Mouse (Mus musculus): Measurements from ENCODE around the gene Klhl32. TPM values are rescaled to one million over a fixed set of nuclear protein-coding genes. Genes with fewer than 3 reads are reported as not detected.

The Klhl32 gene
- polyA plus RNA-seq, 1 experiment from 2014 or later = 2.9 TPM

GRCm38 (mm10) chr4:24752517-24753208 lies 98.3 kb downstream of the Klhl32 start:
- Histone ChIP-seq H3K27ac (ENCODE audit: low read depth, low read length) (no peak overlapping the region), H3K9ac (ENCODE audit: low read depth, low read length) (no peak overlapping the region), H3K36me3 (ENCODE audit: control insufficient read depth, insufficient read depth, low read length) (no peaks in the 10 kb centered on the region), H3K4me2 (no peak overlapping the region), H3K4me3 (ENCODE audit: low read depth, low read length) (no peak overlapping the region), H3K9me3 (replicated peaks; ENCODE audit: control insufficient read depth, low read length) (no peaks in the 10 kb centered on the region), H3K27me3 (ENCODE audit: control insufficient read depth, insufficient read depth, low read length) (no peaks in the 10 kb centered on the region), H3K4me1 (ENCODE audit: control insufficient read depth, insufficient read depth, low read length) (no peaks in the 10 kb centered on the region)
- ATAC-seq (replicated peaks; ENCODE audit: insufficient number of reproducible peaks, low FRiP score, low TSS enrichment) = no peak
- 77% methylated on average over 8 of the region's 8 CpGs for WGBS (ENCODE audit: insufficient replicate concordance)

- no peaks in the 10 kb centered on the region for H3K27me3 ChIP-seq (ENCODE audit: control insufficient read depth, insufficient read depth, low read length)
- no peak overlapping the region for H3K4me3 ChIP-seq (ENCODE audit: low read depth, low read length)
- no peaks in the 10 kb centered on the region for H3K36me3 ChIP-seq (ENCODE audit: control insufficient read depth, insufficient read depth, low read length)
- 78% methylated on average over 6 of the region's 6 CpGs for WGBS (ENCODE audit: insufficient replicate concordance)
- no peak overlapping the region for H3K4me2 ChIP-seq
- no peaks in the 10 kb centered on the region for H3K4me1 ChIP-seq (ENCODE audit: control insufficient read depth, insufficient read depth, low read length)
- ATAC-seq (replicated peaks; ENCODE audit: insufficient number of reproducible peaks, low FRiP score, low TSS enrichment) = no peak
- H3K9ac ChIP-seq (ENCODE audit: low read depth, low read length) = no peak overlapping the region
- H3K9me3 ChIP-seq (replicated peaks; ENCODE audit: control insufficient read depth, low read length) = no peaks in the 10 kb centered on the region
- no peak overlapping the region for H3K27ac ChIP-seq (ENCODE audit: low read depth, low read length)
Observed at GRCm38 (mm10) chr4:24737080-24737479, 113.8 kb downstream of the Klhl32 start.

GRCm38 (mm10) chr4:24720834-24721233 lies 130.1 kb downstream of the Klhl32 start:
- no peak for ATAC-seq (replicated peaks; ENCODE audit: insufficient number of reproducible peaks, low FRiP score, low TSS enrichment)
- no peak overlapping the region for H3K27ac ChIP-seq (ENCODE audit: low read depth, low read length)
- H3K27me3 ChIP-seq (ENCODE audit: control insufficient read depth, insufficient read depth, low read length) = no peaks in the 10 kb centered on the region
- no peak overlapping the region for H3K4me3 ChIP-seq (ENCODE audit: low read depth, low read length)
- 25% methylated on average over 3 of the region's 3 CpGs for WGBS (ENCODE audit: insufficient replicate concordance)
- no peaks in the 10 kb centered on the region for H3K9me3 ChIP-seq (replicated peaks; ENCODE audit: control insufficient read depth, low read length)
- H3K4me1 ChIP-seq (ENCODE audit: control insufficient read depth, insufficient read depth, low read length) = no peaks in the 10 kb centered on the region
- no peak overlapping the region for H3K4me2 ChIP-seq
- H3K36me3 ChIP-seq (ENCODE audit: control insufficient read depth, insufficient read depth, low read length) = no peaks in the 10 kb centered on the region
- no peak overlapping the region for H3K9ac ChIP-seq (ENCODE audit: low read depth, low read length)

GRCm38 (mm10) chr4:24715559-24715958 lies 135.4 kb downstream of the Klhl32 start:
- WGBS (ENCODE audit: insufficient replicate concordance) = 73% methylated on average over 4 of the region's 4 CpGs
- no peak for ATAC-seq (replicated peaks; ENCODE audit: insufficient number of reproducible peaks, low FRiP score, low TSS enrichment)
- no peaks in the 10 kb centered on the region for H3K27me3 ChIP-seq (ENCODE audit: control insufficient read depth, insufficient read depth, low read length)

GRCm38 (mm10) chr4:24714367-24714766 lies 136.6 kb downstream of the Klhl32 start:
- Histone ChIP-seq H3K9me3 (replicated peaks; ENCODE audit: control insufficient read depth, low read length) (no peaks in the 10 kb centered on the region), H3K36me3 (ENCODE audit: control insufficient read depth, insufficient read depth, low read length) (no peaks in the 10 kb centered on the region), H3K27ac (ENCODE audit: low read depth, low read length) (no peak overlapping the region), H3K4me2 (no peak overlapping the region), H3K9ac (ENCODE audit: low read depth, low read length) (no peak overlapping the region), H3K4me3 (ENCODE audit: low read depth, low read length) (no peak overlapping the region), H3K4me1 (ENCODE audit: control insufficient read depth, insufficient read depth, low read length) (no peaks in the 10 kb centered on the region), H3K27me3 (ENCODE audit: control insufficient read depth, insufficient read depth, low read length) (no peaks in the 10 kb centered on the region)
- no peak for ATAC-seq (replicated peaks; ENCODE audit: insufficient number of reproducible peaks, low FRiP score, low TSS enrichment)
- 83% methylated on average over 10 of the region's 10 CpGs for WGBS (ENCODE audit: insufficient replicate concordance)

More at GRCm38 (mm10) chr4:24715559-24715958, 135.4 kb downstream of the Klhl32 start:
- no peaks in the 10 kb centered on the region for H3K4me1 ChIP-seq (ENCODE audit: control insufficient read depth, insufficient read depth, low read length)
- no peaks in the 10 kb centered on the region for H3K9me3 ChIP-seq (replicated peaks; ENCODE audit: control insufficient read depth, low read length)
- no peak overlapping the region for H3K4me2 ChIP-seq
- no peak overlapping the region for H3K9ac ChIP-seq (ENCODE audit: low read depth, low read length)
- H3K36me3 ChIP-seq (ENCODE audit: control insufficient read depth, insufficient read depth, low read length) = no peaks in the 10 kb centered on the region
- no peak overlapping the region for H3K27ac ChIP-seq (ENCODE audit: low read depth, low read length)
- no peak overlapping the region for H3K4me3 ChIP-seq (ENCODE audit: low read depth, low read length)

- H3K4me2 ChIP-seq = no peak overlapping the region
- 71% methylated on average over 7 of the region's 7 CpGs for WGBS (ENCODE audit: insufficient replicate concordance)
- no peaks in the 10 kb centered on the region for H3K36me3 ChIP-seq (ENCODE audit: control insufficient read depth, insufficient read depth, low read length)
- H3K9ac ChIP-seq (ENCODE audit: low read depth, low read length) = no peak overlapping the region
- no peaks in the 10 kb centered on the region for H3K9me3 ChIP-seq (replicated peaks; ENCODE audit: control insufficient read depth, low read length)
- H3K27ac ChIP-seq (ENCODE audit: low read depth, low read length) = no peak overlapping the region
- ATAC-seq (replicated peaks; ENCODE audit: insufficient number of reproducible peaks, low FRiP score, low TSS enrichment) = no peak
- H3K4me3 ChIP-seq (ENCODE audit: low read depth, low read length) = no peak overlapping the region
- no peaks in the 10 kb centered on the region for H3K4me1 ChIP-seq (ENCODE audit: control insufficient read depth, insufficient read depth, low read length)
- H3K27me3 ChIP-seq (ENCODE audit: control insufficient read depth, insufficient read depth, low read length) = no peaks in the 10 kb centered on the region
Observed at GRCm38 (mm10) chr4:24698528-24699117, 152.3 kb downstream of the Klhl32 start.

- no peak for ATAC-seq (replicated peaks; ENCODE audit: insufficient number of reproducible peaks, low FRiP score, low TSS enrichment)
- H3K36me3 ChIP-seq (ENCODE audit: control insufficient read depth, insufficient read depth, low read length) = no peaks in the 10 kb centered on the region
- H3K9me3 ChIP-seq (replicated peaks; ENCODE audit: control insufficient read depth, low read length) = no peaks in the 10 kb centered on the region
- H3K9ac ChIP-seq (ENCODE audit: low read depth, low read length) = no peak overlapping the region
- WGBS (ENCODE audit: insufficient replicate concordance) = 65% methylated on average over 2 of the region's 2 CpGs
- no peak overlapping the region for H3K27ac ChIP-seq (ENCODE audit: low read depth, low read length)
- no peaks in the 10 kb centered on the region for H3K27me3 ChIP-seq (ENCODE audit: control insufficient read depth, insufficient read depth, low read length)
- no peak overlapping the region for H3K4me2 ChIP-seq
- H3K4me1 ChIP-seq (ENCODE audit: control insufficient read depth, insufficient read depth, low read length) = no peaks in the 10 kb centered on the region
- H3K4me3 ChIP-seq (ENCODE audit: low read depth, low read length) = no peak overlapping the region
Observed at GRCm38 (mm10) chr4:24680080-24680479, 170.8 kb downstream of the Klhl32 start.

- Histone ChIP-seq H3K9ac (ENCODE audit: low read depth, low read length) (no peak overlapping the region), H3K4me2 (no peak overlapping the region), H3K27me3 (ENCODE audit: control insufficient read depth, insufficient read depth, low read length) (no peaks in the 10 kb centered on the region), H3K36me3 (ENCODE audit: control insufficient read depth, insufficient read depth, low read length) (no peaks in the 10 kb centered on the region), H3K27ac (ENCODE audit: low read depth, low read length) (no peak overlapping the region), H3K4me3 (ENCODE audit: low read depth, low read length) (no peak overlapping the region), H3K4me1 (ENCODE audit: control insufficient read depth, insufficient read depth, low read length) (no peaks in the 10 kb centered on the region), H3K9me3 (replicated peaks; ENCODE audit: control insufficient read depth, low read length) (no peaks in the 10 kb centered on the region)
- 88% methylated on average over 10 of the region's 10 CpGs for WGBS (ENCODE audit: insufficient replicate concordance)
- ATAC-seq (replicated peaks; ENCODE audit: insufficient number of reproducible peaks, low FRiP score, low TSS enrichment) = no peak
Observed at GRCm38 (mm10) chr4:24670007-24670406, 180.9 kb downstream of the Klhl32 start.

- H3K4me2 ChIP-seq = no peak overlapping the region
- H3K27me3 ChIP-seq (ENCODE audit: control insufficient read depth, insufficient read depth, low read length) = no peaks in the 10 kb centered on the region
- no peak overlapping the region for H3K4me3 ChIP-seq (ENCODE audit: low read depth, low read length)
- no peaks in the 10 kb centered on the region for H3K9me3 ChIP-seq (replicated peaks; ENCODE audit: control insufficient read depth, low read length)
- no peaks in the 10 kb centered on the region for H3K4me1 ChIP-seq (ENCODE audit: control insufficient read depth, insufficient read depth, low read length)
- WGBS (ENCODE audit: insufficient replicate concordance) = 87% methylated on average over 6 of the region's 6 CpGs
- no peaks in the 10 kb centered on the region for H3K36me3 ChIP-seq (ENCODE audit: control insufficient read depth, insufficient read depth, low read length)
- no peak for ATAC-seq (replicated peaks; ENCODE audit: insufficient number of reproducible peaks, low FRiP score, low TSS enrichment)
- H3K9ac ChIP-seq (ENCODE audit: low read depth, low read length) = no peak overlapping the region
- no peak overlapping the region for H3K27ac ChIP-seq (ENCODE audit: low read depth, low read length)
Observed at GRCm38 (mm10) chr4:24659218-24659617, 191.7 kb downstream of the Klhl32 start.
